In the genomic region with DNA sequence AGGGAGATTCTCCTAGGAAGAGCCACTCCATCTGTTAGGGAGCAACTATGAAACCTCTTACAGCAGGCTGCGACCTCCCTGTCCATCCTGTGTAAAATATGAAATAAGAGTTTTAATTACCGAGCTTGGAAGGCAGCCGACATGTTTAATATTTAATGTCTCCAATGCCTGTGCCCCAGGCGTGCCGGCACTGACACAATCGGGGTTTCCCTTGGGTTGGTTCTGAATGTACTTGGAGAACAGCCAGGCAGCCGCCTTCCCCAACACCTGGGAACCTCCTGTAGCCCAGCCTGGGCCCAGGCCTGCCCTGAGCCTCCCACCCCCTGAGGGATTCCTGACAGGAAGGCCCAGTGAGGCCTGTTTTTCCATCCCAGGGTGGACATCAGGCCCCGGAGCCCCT, we compare ENCODE assay signal across 10 mouse cellular contexts. TPM values are rescaled to one million over a fixed set of nuclear protein-coding genes. Genes with fewer than 3 reads are reported as not detected.
DNase-seq lines count a peak whose midpoint lies in the region; ATAC-seq lines count a peak whose summit lies in the region.
"Had no signal": no experiment of that assay in that cellular context is flagged by ENCODE, and none has a peak within 500 bp of the region (broad histone marks: within the 10 kb centered on the region; RNA-seq: fewer than 3 reads in every experiment).

No protein-coding gene starts in this region.

- H3K9me3 ChIP-seq in kidney, embryonic 15.5 days (replicated peaks) = no peaks in the 10 kb centered on the region
- H3K9me3 ChIP-seq in hindbrain, embryonic 15.5 days = no peaks in the 10 kb centered on the region
- H3K9me3 ChIP-seq in neural tube, embryonic 15.5 days (replicated peaks) = no peaks in the 10 kb centered on the region
- H3K9me3 ChIP-seq: liver, embryonic 15.5 days had no signal

- H3K9ac ChIP-seq in kidney, embryonic 15.5 days = no peak overlapping the region
- no peak overlapping the region for H3K9ac ChIP-seq in hindbrain, embryonic 15.5 days
- H3K9ac ChIP-seq in neural tube, embryonic 15.5 days (replicated peaks) = no peak overlapping the region; the same call in 1 of the 2 replicates
- H3K9ac ChIP-seq: liver, embryonic 15.5 days had no signal

- no peak overlapping the region for H3K4me2 ChIP-seq in kidney, embryonic 15.5 days
- H3K4me2 ChIP-seq in hindbrain, embryonic 15.5 days = no peak overlapping the region
- no peak overlapping the region for H3K4me2 ChIP-seq in neural tube, embryonic 15.5 days
- H3K4me2 ChIP-seq: heart, embryonic 11.5 days; liver, embryonic 15.5 days had no signal

- H3K36me3 ChIP-seq in kidney, embryonic 15.5 days = no peaks in the 10 kb centered on the region
- no peaks in the 10 kb centered on the region for H3K36me3 ChIP-seq in hindbrain, embryonic 15.5 days
- H3K36me3 ChIP-seq in neural tube, embryonic 15.5 days = no peaks in the 10 kb centered on the region
- H3K36me3 ChIP-seq: liver, embryonic 15.5 days had no signal

- no peaks in the 10 kb centered on the region for H3K4me1 ChIP-seq in kidney, embryonic 15.5 days
- H3K4me1 ChIP-seq in hindbrain, embryonic 15.5 days (replicated peaks) = peaks cover 7% of the 10 kb centered on the region
- peaks cover 23% of the 10 kb centered on the region for H3K4me1 ChIP-seq in neural tube, embryonic 15.5 days
- H3K4me1 ChIP-seq: liver, embryonic 15.5 days had no signal

- H3K27me3 ChIP-seq in kidney, embryonic 15.5 days = peaks cover 10% of the 10 kb centered on the region; the same call in 1 of the 2 replicates
- H3K27me3 ChIP-seq in hindbrain, embryonic 15.5 days = peaks cover 7% of the 10 kb centered on the region
- peaks cover 5% of the 10 kb centered on the region; the same call in 1 of the 2 replicates for H3K27me3 ChIP-seq in neural tube, embryonic 15.5 days (replicated peaks)

- no peak overlapping the region for H3K4me3 ChIP-seq in kidney, embryonic 15.5 days (replicated peaks)
- H3K4me3 ChIP-seq in hindbrain, embryonic 15.5 days = no peak overlapping the region
- no peak overlapping the region for H3K4me3 ChIP-seq in neural tube, embryonic 15.5 days (replicated peaks)
- H3K4me3 ChIP-seq: liver, embryonic 15.5 days had no signal

- H3K27ac ChIP-seq in kidney, embryonic 15.5 days = no peak overlapping the region
- H3K27ac ChIP-seq in hindbrain, embryonic 15.5 days (replicated peaks) = peak overlapping the region; percentile 55; the same call in 1 of the 2 replicates
- peak overlapping the region; percentile 67 for H3K27ac ChIP-seq in neural tube, embryonic 15.5 days (replicated peaks)
- H3K27ac ChIP-seq: liver, embryonic 15.5 days; macrophage had no signal

- peak; percentile 37 for DNase-seq in kidney, adult 18-20 months
- DNase-seq in kidney, postnatal 25 days = peak; percentile 39 to 69
- no peak for DNase-seq in layer of hippocampus, postnatal 25 days (ENCODE audit: extremely low spot score in 1 of 2, low spot score in 1 of 2)
- DNase-seq in adipocyte (ENCODE audit: low spot score) = no peak

- ATAC-seq in kidney, embryonic 15.5 days (replicated peaks; ENCODE audit: low FRiP score) = no peak
- ATAC-seq in hindbrain, embryonic 15.5 days (ENCODE audit: low FRiP score, low read depth) = peak; percentile 36; the same call in 1 of the 2 replicates
- ATAC-seq in neural tube, embryonic 15.5 days (ENCODE audit: low FRiP score) = peak; percentile 33

- 73% methylated on average over 8 of the region's 8 CpGs for WGBS in kidney, embryonic 15.5 days
- 37% methylated on average over 8 of the region's 8 CpGs for WGBS in hindbrain, embryonic 15.5 days
- 40% methylated on average over 8 of the region's 8 CpGs for WGBS in neural tube, embryonic 15.5 days

RNA-seq across cellular contexts. Expression of gene Zbtb43, which starts 19.0 kb away (rescaled TPM):
- polyA plus RNA-seq in kidney, embryonic 15.5 days (2015; fragmentation: Nextera tagmentation; extraction: Ambion mirVana) = 15.6 and 17.8 TPM in 2 replicates
- 21.3 and 24.6 TPM in 2 replicates for polyA plus RNA-seq in hindbrain, embryonic 15.5 days (2015; fragmentation: Nextera tagmentation; extraction: Ambion mirVana)
- polyA plus RNA-seq in neural tube, embryonic 15.5 days (2015; fragmentation: Nextera tagmentation; extraction: Ambion mirVana) = 20.4 and 21.9 TPM in 2 replicates
- total RNA-seq in layer of hippocampus, postnatal 25 days (2021) = 10 to 100 TPM; 28.0 to 28.6 TPM

RNA-seq across cellular contexts. Expression of gene Zbtb34, which starts 56.2 kb away (rescaled TPM):
- polyA plus RNA-seq in kidney, embryonic 15.5 days (2015; fragmentation: Nextera tagmentation; extraction: Ambion mirVana) = 6.0 and 6.9 TPM in 2 replicates
- polyA plus RNA-seq in hindbrain, embryonic 15.5 days (2015; fragmentation: Nextera tagmentation; extraction: Ambion mirVana) = 8.3 and 8.5 TPM in 2 replicates
- polyA plus RNA-seq in neural tube, embryonic 15.5 days (2015; fragmentation: Nextera tagmentation; extraction: Ambion mirVana) = 6.8 and 7.0 TPM in 2 replicates
- total RNA-seq in layer of hippocampus, postnatal 25 days (2021) = 10 to 100 TPM; 11.7 to 13.3 TPM

Comparison
In these comparisons a context has a peak if more than half of its experiments do, and no peak if none do; other contexts are left out.
1. DNase-seq: peak in kidney, adult 18-20 months (single experiment) and kidney, postnatal 25 days (2 of 2); none in layer of hippocampus, postnatal 25 days (0 of 2) and adipocyte (single experiment).